Mouse (Mus musculus) stomach, postnatal 0 days (tissue): Measurements from ENCODE around the gene Vegfd.

Experiments used
- CTCF ChIP-seq: IDR thresholded peaks from 2 replicates; pipeline ENCODE4 v1.5.1; 2016; ENCODE audit warnings: antibody characterized with exemption, low read depth, mild to moderate bottlenecking, moderate library complexity
- EP300 ChIP-seq: optimal IDR thresholded peaks from 2 replicates; pipeline ENCODE3; 2016; ENCODE audit warnings: antibody characterized with exemption

- TF ChIP-seq EP300 (no peak), CTCF (no peak)
These were observed 66.3 kb downstream of the Vegfd start for GRCm38 (mm10) chrX:164439462-164439861.
